Mouse (Mus musculus) kidney, postnatal 0 days (tissue): ENCODE data around the gene Malrd1. TPM values are rescaled to one million over a fixed set of nuclear protein-coding genes. Genes with fewer than 3 reads are reported as not detected.
A peak's percentile ranks its signal among the peaks of the same experiment; 100 is the strongest.

Source experiments
- ATAC-seq: fragments of 200-750 bp; cut with Nextera tagmentation; replicated peaks from 2 replicates; pipeline ENCODE4 v1.8.0; 2017; ENCODE audit warnings: low read depth, moderate number of reproducible peaks, moderate TSS enrichment, moderate library complexity; ENCODE audit not compliant: low FRiP score
- DNase-seq: peaks from one replicate; pipeline ENCODE4 v3.0.0-alpha.2; 2016; ENCODE audit warnings: low spot score
- H3K27ac ChIP-seq: fragments of 300-500 bp; sonication (generic); 2 replicates; pipeline ENCODE4 v1.5.1; 2014; ENCODE audit warnings: mild to moderate bottlenecking
- H3K27me3 ChIP-seq: fragments of 300-500 bp; sonication (generic); 2 replicates; pipeline ENCODE4 v1.6.1; 2014; ENCODE audit warnings: low read length, mixed read lengths; ENCODE audit not compliant: insufficient read depth
- H3K36me3 ChIP-seq: fragments of 300-500 bp; sonication (generic); 2 replicates; pipeline ENCODE4 v1.6.1; 2014; ENCODE audit warnings: low read length, mixed read lengths; ENCODE audit not compliant: insufficient read depth
- H3K4me1 ChIP-seq: fragments of 300-500 bp; sonication (generic); replicated peaks from 2 replicates; pipeline ENCODE4 v1.6.1; 2014; ENCODE audit warnings: antibody characterized with exemption, low read length, mixed read lengths; ENCODE audit not compliant: insufficient read depth
- H3K4me2 ChIP-seq: fragments of 300-500 bp; sonication (generic); 2 replicates; pipeline ENCODE4 v1.6.1; 2014; ENCODE audit warnings: mild to moderate bottlenecking, low read length, moderate library complexity, mixed read lengths
- H3K4me3 ChIP-seq: fragments of 300-500 bp; sonication (generic); replicated peaks from 2 replicates; pipeline ENCODE4 v1.5.1; 2014; ENCODE audit warnings: low read depth, low read length
- H3K9ac ChIP-seq: fragments of 300-500 bp; sonication (generic); 2 replicates; pipeline ENCODE4 v1.6.1; 2014; ENCODE audit warnings: low read depth, low read length
- H3K9me3 ChIP-seq: fragments of 300-500 bp; sonication (generic); replicated peaks from 2 replicates; pipeline ENCODE4 v1.6.1; 2016; ENCODE audit warnings: low read length, inconsistent platforms, mixed read lengths
- CTCF ChIP-seq: IDR thresholded peaks from 2 replicates; pipeline ENCODE4 v1.5.1; 2016; ENCODE audit warnings: antibody characterized with exemption, low read depth, mild to moderate bottlenecking, moderate library complexity
- WGBS: fragments of 180-500 bp; shearing (Covaris S2); extraction: QIAGEN DNeasy Blood & Tissue Kit; methylation state at CpG from one replicate; pipeline ENCODE4 v1.1.7; 2014; 5-methylcytosine and 5-hydroxymethylcytosine counted together
- polyA plus RNA-seq: library from polyadenylated mRNA; unstranded; fragments of >200 nt; fragmentation: Nextera tagmentation; extraction: Ambion mirVana; gene quantifications from 2 replicates; pipeline ENCODE4 v1.2.1, GENCODE M21; 2015

The Malrd1 gene
- polyA plus RNA-seq, 1 experiment from 2014 or later = 0.37 TPM

DNA sequence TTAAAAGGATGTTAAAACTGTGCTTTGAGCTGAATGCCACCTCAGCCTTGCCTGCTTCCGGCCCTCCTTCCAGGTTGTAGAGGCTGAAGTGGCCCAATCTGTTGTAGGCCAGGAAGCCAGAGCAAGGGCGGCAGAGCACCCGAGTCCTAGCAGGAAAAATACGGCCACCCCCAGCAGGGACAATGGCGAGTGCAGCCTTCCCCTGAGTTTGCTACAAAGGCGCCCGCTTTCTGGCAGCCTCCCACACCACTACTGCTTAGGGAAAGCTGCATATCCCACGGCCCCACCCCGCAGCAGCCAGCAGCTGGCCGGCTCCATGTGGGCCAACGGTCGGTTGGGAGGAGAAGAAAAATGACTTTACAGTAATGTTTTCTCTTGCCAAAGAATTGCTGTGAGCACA lies 503.5 kb downstream of the Malrd1 start:
- 51% methylated on average over 12 of the region's 12 CpGs for WGBS
- no peak for TF ChIP-seq CTCF
- Histone ChIP-seq H3K4me1 (no peaks in the 10 kb centered on the region), H3K27me3 (no peaks in the 10 kb centered on the region), H3K4me2 (no peak overlapping the region), H3K27ac (no peak overlapping the region), H3K9ac (no peak overlapping the region), H3K9me3 (no peaks in the 10 kb centered on the region), H3K36me3 (no peaks in the 10 kb centered on the region), H3K4me3 (no peak overlapping the region)
- no peak for ATAC-seq
- DNase-seq = no peak

- H3K4me1 ChIP-seq = no peaks in the 10 kb centered on the region
- H3K4me3 ChIP-seq = no peak overlapping the region
- H3K27me3 ChIP-seq = no peaks in the 10 kb centered on the region
- no peak overlapping the region for H3K9ac ChIP-seq
- H3K36me3 ChIP-seq = no peaks in the 10 kb centered on the region
- no peaks in the 10 kb centered on the region for H3K9me3 ChIP-seq
- ATAC-seq (no peak), DNase-seq (no peak)
- no peak overlapping the region for H3K4me2 ChIP-seq
- no peak overlapping the region for H3K27ac ChIP-seq
- 69% methylated on average over 4 of the region's 4 CpGs for WGBS
- no peak for TF ChIP-seq CTCF
These were observed 505.3 kb downstream of the Malrd1 start for GRCm38 (mm10) chr2:16031559-16031958.

DNA sequence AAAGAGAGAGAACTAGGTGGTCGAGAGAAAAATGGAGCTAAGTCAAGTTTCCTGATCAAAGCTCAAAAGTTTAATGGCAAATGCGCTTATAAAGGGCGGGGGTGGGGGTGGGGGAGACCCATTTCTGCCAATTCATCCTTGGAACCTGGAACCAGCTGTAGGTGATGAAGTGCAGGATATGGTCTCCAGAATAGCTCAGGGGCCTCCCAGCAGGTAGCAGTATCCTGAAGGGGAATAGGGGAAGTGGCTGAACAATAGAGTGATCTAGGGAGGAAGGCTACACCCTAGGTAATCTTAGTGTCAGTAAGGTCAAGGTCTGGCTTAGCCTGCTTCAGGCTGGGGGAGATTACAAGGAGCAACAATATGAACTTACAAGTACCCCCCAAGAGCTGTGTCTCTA lies 506.5 kb downstream of the Malrd1 start:
- Histone ChIP-seq H3K4me1 (no peaks in the 10 kb centered on the region), H3K9ac (no peak overlapping the region), H3K4me3 (no peak overlapping the region), H3K9me3 (no peaks in the 10 kb centered on the region), H3K36me3 (no peaks in the 10 kb centered on the region), H3K27ac (no peak overlapping the region), H3K27me3 (no peaks in the 10 kb centered on the region), H3K4me2 (no peak overlapping the region)
- WGBS = 47% methylated on average over 3 of the region's 3 CpGs
- DNase-seq (no peak), ATAC-seq (no peak)
- TF ChIP-seq CTCF = no peak

GRCm38 (mm10) chr2:16110696-16111095 lies 584.4 kb downstream of the Malrd1 start:
- TF ChIP-seq CTCF = no peak
- WGBS = 58% methylated on average over 3 of the region's 3 CpGs
- Histone ChIP-seq H3K9ac (no peak overlapping the region), H3K27me3 (no peaks in the 10 kb centered on the region), H3K4me2 (no peak overlapping the region), H3K36me3 (no peaks in the 10 kb centered on the region), H3K4me1 (no peaks in the 10 kb centered on the region), H3K27ac (no peak overlapping the region), H3K4me3 (no peak overlapping the region), H3K9me3 (no peaks in the 10 kb centered on the region)
- ATAC-seq (no peak; the same call in 1 of the 2 replicates), DNase-seq (no peak)

DNA sequence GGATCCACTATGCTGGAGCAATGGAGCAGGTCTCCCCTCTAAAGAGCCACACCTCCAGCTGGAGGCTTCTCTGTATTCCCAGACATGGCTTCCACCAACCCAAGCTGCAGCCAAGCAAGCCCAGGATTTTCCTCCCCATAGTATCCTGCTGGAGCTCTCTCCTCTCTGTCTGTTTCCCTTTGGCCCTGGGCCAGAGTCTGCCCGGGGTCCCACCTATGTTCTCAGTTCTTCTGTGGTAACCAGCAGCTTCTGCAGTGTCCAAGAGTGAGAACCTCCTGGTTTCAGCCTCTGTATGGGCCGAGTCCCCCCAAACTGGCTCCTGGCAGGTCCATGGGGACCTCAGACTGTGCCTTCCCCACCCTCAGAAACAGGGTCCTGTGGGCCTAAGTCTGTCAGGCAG lies 587.1 kb downstream of the Malrd1 start:
- TF ChIP-seq CTCF = no peak
- Histone ChIP-seq H3K4me1 (no peaks in the 10 kb centered on the region), H3K27ac (no peak overlapping the region), H3K4me2 (no peak overlapping the region), H3K36me3 (no peaks in the 10 kb centered on the region), H3K9ac (no peak overlapping the region), H3K27me3 (no peaks in the 10 kb centered on the region), H3K9me3 (no peaks in the 10 kb centered on the region), H3K4me3 (no peak overlapping the region)
- ATAC-seq (no peak), DNase-seq (no peak)
- WGBS = 78% methylated on average over 2 of the region's 2 CpGs

- no peak overlapping the region for H3K9ac ChIP-seq
- no peak for TF ChIP-seq CTCF
- WGBS = 76% methylated on average over 1 of the region's 1 CpGs
- no peak overlapping the region for H3K27ac ChIP-seq
- H3K4me1 ChIP-seq = no peaks in the 10 kb centered on the region
- ATAC-seq = no peak
- no peak overlapping the region for H3K4me3 ChIP-seq
- H3K36me3 ChIP-seq = no peaks in the 10 kb centered on the region
- no peaks in the 10 kb centered on the region for H3K9me3 ChIP-seq
- H3K27me3 ChIP-seq = no peaks in the 10 kb centered on the region
- DNase-seq = peak; percentile 5
- H3K4me2 ChIP-seq = no peak overlapping the region
These were observed 621.7 kb downstream of the Malrd1 start for GRCm38 (mm10) chr2:16147999-16148398.

DNA sequence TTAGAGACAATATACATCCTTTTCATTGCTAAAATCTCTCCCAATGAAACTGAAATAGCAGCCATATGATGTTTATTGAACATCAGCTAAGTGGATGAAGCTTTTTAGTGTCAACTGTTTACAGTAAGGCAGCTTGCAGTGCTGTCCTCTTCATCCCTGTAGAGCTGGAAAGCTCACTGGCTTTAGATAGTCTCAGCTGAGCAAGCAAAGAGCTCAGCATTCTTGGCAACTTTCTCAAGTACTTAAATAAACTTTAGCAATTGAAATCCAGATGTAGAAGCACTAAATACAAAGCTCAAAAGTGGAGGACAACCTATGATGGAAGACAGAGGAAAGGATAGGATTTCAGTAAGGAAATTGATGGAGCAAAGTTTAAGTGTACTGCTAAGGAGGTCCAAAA lies 626.3 kb downstream of the Malrd1 start:
- no peak overlapping the region for H3K4me3 ChIP-seq
- no peaks in the 10 kb centered on the region for H3K4me1 ChIP-seq
- TF ChIP-seq CTCF = no peak
- no peaks in the 10 kb centered on the region for H3K9me3 ChIP-seq
- H3K27me3 ChIP-seq = no peaks in the 10 kb centered on the region
- H3K36me3 ChIP-seq = no peaks in the 10 kb centered on the region
- DNase-seq (no peak), ATAC-seq (no peak)
- no peak overlapping the region for H3K4me2 ChIP-seq
- no peak overlapping the region for H3K9ac ChIP-seq
- no peak overlapping the region for H3K27ac ChIP-seq
